ENCODE assay signal across 8 mouse cellular contexts in genomic region chr4:132732148-132732684, GRCm38 (mm10). TPM values are rescaled to one million over a fixed set of nuclear protein-coding genes. Genes with fewer than 3 reads are reported as not detected.
DNase-seq lines count a peak whose midpoint lies in the region; ATAC-seq lines count a peak whose summit lies in the region.

TSS of gene Xkr8 (minus strand) at chr4:132732546.

- no peaks in the 10 kb centered on the region for H3K79me2 ChIP-seq in macrophage (ENCODE audit: inconsistent target)

- peaks cover 11% of the 10 kb centered on the region for H3K4me1 ChIP-seq in hindbrain, embryonic 12.5 days

- H3K9ac ChIP-seq in hindbrain, embryonic 12.5 days, result peak within 1 kb of the TSS; percentile 60

- H3K27ac ChIP-seq in hindbrain, embryonic 12.5 days, result 0 out of 2 replicates have a peak within 1 kb of the TSS, but pooled peaks have one; percentile 1
- peak within 1 kb of the TSS; percentile 48 for H3K27ac ChIP-seq in macrophage

- WGBS in hindbrain, embryonic 12.5 days, result 3% methylated on average over 34 of the region's 34 CpGs
- WGBS in macrophage (ENCODE audit: missing documents), result under 1% methylated on average over 34 of the region's 34 CpGs

- H3K36me3 ChIP-seq in hindbrain, embryonic 12.5 days, result peaks cover 7% of the 10 kb centered on the region
- no peaks in the 10 kb centered on the region for H3K36me3 ChIP-seq in macrophage (ENCODE audit: inconsistent target)

- H3K27me3 ChIP-seq in hindbrain, embryonic 12.5 days, result no peaks in the 10 kb centered on the region

- no peaks in the 10 kb centered on the region for H3K9me3 ChIP-seq in hindbrain, embryonic 12.5 days (replicated peaks)

- peak within 1 kb of the TSS; percentile 51 for H3K4me3 ChIP-seq in hindbrain, embryonic 12.5 days
- peak within 1 kb of the TSS; percentile 52 for H3K4me3 ChIP-seq in macrophage (ENCODE audit: inconsistent target)

- peak; percentile 97 for ATAC-seq in hindbrain, embryonic 12.5 days (ENCODE audit: low FRiP score)

- peak within 1 kb of the TSS; percentile 83 for H3K4me2 ChIP-seq in hindbrain, embryonic 12.5 days (replicated peaks)

- DNase-seq in R1 (ENCODE audit: low read depth, low spot score), result peak; percentile 91
- peak; percentile 90 to 95 for DNase-seq in cerebellum, postnatal 10 days
- DNase-seq in frontal cortex, postnatal 14 days (ENCODE audit: low spot score in 2 of 2), result peak; percentile 41 to 49
- peak; percentile 32 to 62 for DNase-seq in layer of hippocampus, postnatal 25 days (ENCODE audit: extremely low spot score in 1 of 2, low spot score in 1 of 2)
- DNase-seq in retina, postnatal 7 days (ENCODE audit: low read depth, low spot score), result peak; percentile 59
- DNase-seq in urinary bladder, postnatal 10 days (ENCODE audit: low spot score), result peak; percentile 59

RNA-seq across cellular contexts. Expression of gene Xkr8, which starts in this region (rescaled TPM):
- 4.6 and 5.8 TPM in 2 replicates for polyA plus RNA-seq in hindbrain, embryonic 12.5 days (2016; fragmentation: Nextera tagmentation; extraction: Ambion mirVana)
- 1 to 10 TPM; 2.2 to 3.5 TPM for total RNA-seq in layer of hippocampus, postnatal 25 days (2021)
- total RNA-seq in macrophage (2018; cell fraction: chromatin; rRNA removed), result 10 to 100 TPM in 3 of 26 experiments, 1 to 10 TPM in 16, under 1 TPM in 7; 0.25 to 16.6 (median 3.4) TPM
- 10 to 100 TPM in 4 of 26 experiments, 1 to 10 TPM in 22; 2.3 to 18.4 (median 6.6) TPM for total RNA-seq in macrophage (2018; cell fraction: cytosol; rRNA removed)
- total RNA-seq in macrophage (2018; cell fraction: nucleus; rRNA removed), result 10 to 100 TPM in 13 of 26 experiments, 1 to 10 TPM in 13; 1.4 to 30.9 (median 9.9) TPM
- 2.1 to 6.5 TPM (median 6.2 TPM) in 3 replicates for polyA plus RNA-seq in macrophage (2018)

Comparison
In these comparisons a context has a peak if more than half of its experiments do, and no peak if none do; other contexts are left out.
1. Peak in every context shown above with its lines: DNase-seq, ATAC-seq, H3K4me3 ChIP-seq and H3K27ac ChIP-seq.